Mouse (Mus musculus) hematopoietic stem cell, adult 5-6 weeks (primary cell): ENCODE data around the gene Coro1c. TPM values are rescaled to one million over a fixed set of nuclear protein-coding genes. Genes with fewer than 3 reads are reported as not detected.

ENCODE experiments used
- ATAC-seq, 2 experiments: fragments of 125-278 bp in 1 of 2; replicated peaks in 1 of 2; 2 replicates each; pipeline ENCODE4 v1.8.0; 2016 to 2017; ENCODE audit warnings: inconsistent platforms in 2 of 2, mild to moderate bottlenecking in 2 of 2, moderate number of reproducible peaks in 2 of 2, low read depth in 1 of 2, moderate TSS enrichment in 1 of 2; ENCODE audit not compliant: low FRiP score in 2 of 2, poor library complexity in 2 of 2, severe bottlenecking in 2 of 2, insufficient read depth in 1 of 2, low TSS enrichment in 1 of 2
- total RNA-seq: library from RNA; stranded (forward); fragments of 172-1452, 232-1000 nt; gene quantifications from 2 replicates; pipeline ENCODE4 v1.2.3, GENCODE M21; 2017

The Coro1c gene
- total RNA-seq, 1 experiment from 2014 or later = 110 TPM

GRCm38 (mm10) chr5:113850680-113851230, 57.8 kb downstream of the Coro1c start:
- no peak for ATAC-seq

- ATAC-seq = no peak
These were observed 60.9 kb downstream of the Coro1c start for GRCm38 (mm10) chr5:113847636-113848035.

- ATAC-seq = no peak
These were observed 61.9 kb downstream of the Coro1c start for GRCm38 (mm10) chr5:113846656-113847055.

GRCm38 (mm10) chr5:113845627-113846026, 62.9 kb downstream of the Coro1c start:
- ATAC-seq = no peak

GRCm38 (mm10) chr5:113844721-113845120, 63.8 kb downstream of the Coro1c start:
- ATAC-seq = peak; percentile 43 to 60; a peak in 3 of 4 replicates

- no peak for ATAC-seq
These were observed 64.5 kb downstream of the Coro1c start for GRCm38 (mm10) chr5:113844106-113844505.

- no peak for ATAC-seq
These were observed 65.7 kb downstream of the Coro1c start for GRCm38 (mm10) chr5:113842906-113843305.

- no peak; a peak in 1 of 4 replicates for ATAC-seq
These were observed 66.3 kb downstream of the Coro1c start for GRCm38 (mm10) chr5:113842244-113842643.

GRCm38 (mm10) chr5:113841243-113842225, 67.0 kb downstream of the Coro1c start:
- peak; percentile 81 to 89 for ATAC-seq

- no peak for ATAC-seq
These were observed 68.1 kb downstream of the Coro1c start for GRCm38 (mm10) chr5:113840443-113840842.

GRCm38 (mm10) chr5:113836961-113837360, 71.6 kb downstream of the Coro1c start:
- ATAC-seq = peak; percentile 30 to 33; a peak in 3 of 4 replicates

- ATAC-seq = no peak
These were observed 75.1 kb downstream of the Coro1c start for GRCm38 (mm10) chr5:113833316-113833947.

GRCm38 (mm10) chr5:113832490-113832901, 76.1 kb downstream of the Coro1c start, which contains the start of gene Selplg:
Gene Selplg (minus strand): TSS chr5:113832644.
- ATAC-seq = peak; percentile 30 to 63

- no peak for ATAC-seq
These were observed 76.8 kb downstream of the Coro1c start for GRCm38 (mm10) chr5:113831741-113832140.

- ATAC-seq = no peak
These were observed 77.8 kb downstream of the Coro1c start for GRCm38 (mm10) chr5:113830796-113831195.

GRCm38 (mm10) chr5:113830292-113830643, 78.3 kb downstream of the Coro1c start:
- peak; percentile 75 to 82 for ATAC-seq

- no peak for ATAC-seq
These were observed 78.8 kb downstream of the Coro1c start for GRCm38 (mm10) chr5:113829566-113830291.
